Mouse (Mus musculus): ENCODE results near the gene Gabrg3.

GRCm38 (mm10) chr7:57366013-57366390, 21.0 kb downstream of the Gabrg3 start:
- TF ChIP-seq CTCF (IDR thresholded peaks at IDR 0.05; ENCODE audit: low read depth), result no peak
- TF ChIP-seq EP300 (IDR thresholded peaks at IDR 0.05; ENCODE audit: low read depth), result no peak
